Mouse (Mus musculus) spleen, adult 2 months (tissue): Measurements from ENCODE around the gene Dpp6.

Source experiments
- CTCF ChIP-seq: fragments of 200-500 bp; IDR thresholded peaks from 2 replicates; pipeline ENCODE4 v1.5.1; 2011; ENCODE audit warnings: mild to moderate bottlenecking, inconsistent platforms; ENCODE audit not compliant: insufficient read depth, insufficient read length, insufficient replicate concordance; ENCODE audit errors: extremely low read depth
- POLR2A ChIP-seq: fragments of 200-500 bp; IDR thresholded peaks from 2 replicates; pipeline ENCODE4 v1.6.1; 2011; ENCODE audit warnings: low read depth, low read length, inconsistent platforms

GRCm38 (mm10) chr5:26973166-26973565 lies 156.2 kb downstream of the Dpp6 start:
- no peak for TF ChIP-seq POLR2A
- no peak for TF ChIP-seq CTCF
